Mouse (Mus musculus): ENCODE measurements at regions not wholly inside any gene's neighbourhood (a gene's known extent, or its start where the extent isn't known, plus 50 kb on each side); places are given as distances from the start of the nearest gene placed in this dataset.
A peak's percentile ranks its signal among the peaks of the same experiment; 100 is the strongest.

DNA sequence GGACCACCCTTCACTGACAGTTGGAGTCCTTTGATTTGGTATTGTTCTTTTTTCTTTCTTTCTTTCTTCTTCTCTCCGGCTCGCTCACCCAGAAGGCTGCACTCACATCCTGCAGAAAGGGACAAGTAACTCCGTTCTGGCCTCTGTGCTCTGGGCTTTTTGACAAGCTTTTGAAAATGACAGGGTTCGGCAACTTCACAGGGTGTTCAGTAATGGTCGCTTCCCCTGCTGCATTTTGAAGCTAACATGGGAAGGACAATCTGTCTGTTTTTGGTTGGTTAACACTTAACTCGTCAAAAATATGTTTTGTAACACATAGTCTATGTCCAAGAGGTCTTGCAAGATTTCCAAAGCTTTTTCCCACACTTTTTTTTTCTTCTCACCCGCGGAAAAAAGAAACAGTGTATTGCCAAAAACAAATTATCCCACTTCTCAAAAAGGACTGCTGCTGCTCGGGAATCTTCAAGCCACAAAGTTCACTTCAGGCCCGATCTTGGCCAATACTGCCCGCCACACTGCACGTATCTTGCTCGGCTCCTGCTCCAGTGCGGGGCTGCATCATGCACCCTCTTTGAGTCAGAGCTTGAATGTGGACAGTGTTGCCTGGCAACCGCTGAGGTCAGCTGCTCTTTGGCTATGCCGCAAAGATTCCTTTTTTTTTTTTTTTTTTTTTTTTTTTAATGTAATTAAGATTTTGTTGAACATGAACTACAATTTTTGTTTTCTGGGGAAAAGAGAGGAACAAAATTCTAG is 209.4 kb upstream of the Inhba start:
- Histone ChIP-seq H3K9me3 (ENCODE audit: control insufficient read depth, low read length) (no peaks in the 10 kb centered on the region), H3K27ac (ENCODE audit: low read depth, low read length) (no peak overlapping the region), H3K36me3 (ENCODE audit: control insufficient read depth, insufficient read depth, low read length) (no peaks in the 10 kb centered on the region), H3K4me1 (replicated peaks; ENCODE audit: control insufficient read depth, insufficient read depth, low read length) (no peaks in the 10 kb centered on the region), H3K4me3 (ENCODE audit: low read depth, low read length) (no peak overlapping the region), H3K9ac (ENCODE audit: low read length) (no peak overlapping the region), H3K4me2 (ENCODE audit: low read depth, low read length, severe bottlenecking) (no peak overlapping the region), H3K27me3 (ENCODE audit: control insufficient read depth, insufficient read depth, low read length) (no peaks in the 10 kb centered on the region)
- peak; percentile 90 for ATAC-seq (replicated peaks; ENCODE audit: low FRiP score)
- 56% methylated on average over 16 of the region's 16 CpGs for WGBS
- peak; percentile 56 for DNase-seq (ENCODE audit: low spot score)

DNA sequence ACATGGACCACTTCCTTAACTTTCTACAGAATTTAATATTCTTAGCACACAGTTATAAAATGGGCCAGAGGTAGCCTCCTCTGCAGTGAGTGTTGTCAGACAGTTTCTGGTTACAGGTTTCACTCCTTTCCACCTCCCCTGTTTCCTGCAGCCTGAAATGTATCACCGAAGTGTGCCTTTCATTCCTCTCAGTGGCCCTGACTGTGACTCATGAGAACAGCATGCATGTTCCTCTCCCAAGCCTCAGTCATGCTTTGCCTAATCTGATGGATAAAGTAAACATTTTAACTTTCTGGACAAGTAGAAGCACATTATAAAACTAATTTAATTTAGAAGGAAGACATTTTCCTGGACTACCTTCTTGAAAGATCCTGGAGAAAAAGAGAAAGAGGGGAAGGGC is 207.7 kb upstream of the Inhba start:
- Histone ChIP-seq H3K9ac (ENCODE audit: low read length) (no peak overlapping the region), H3K4me2 (ENCODE audit: low read depth, low read length, severe bottlenecking) (no peak overlapping the region), H3K4me3 (ENCODE audit: low read depth, low read length) (no peak overlapping the region), H3K27me3 (ENCODE audit: control insufficient read depth, insufficient read depth, low read length) (no peaks in the 10 kb centered on the region), H3K36me3 (ENCODE audit: control insufficient read depth, insufficient read depth, low read length) (no peaks in the 10 kb centered on the region), H3K4me1 (replicated peaks; ENCODE audit: control insufficient read depth, insufficient read depth, low read length) (no peaks in the 10 kb centered on the region), H3K9me3 (ENCODE audit: control insufficient read depth, low read length) (no peaks in the 10 kb centered on the region), H3K27ac (ENCODE audit: low read depth, low read length) (no peak overlapping the region)
- WGBS = 70% methylated on average over 1 of the region's 1 CpGs
- ATAC-seq (replicated peaks; ENCODE audit: low FRiP score) (no peak), DNase-seq (ENCODE audit: low spot score) (no peak)

DNA sequence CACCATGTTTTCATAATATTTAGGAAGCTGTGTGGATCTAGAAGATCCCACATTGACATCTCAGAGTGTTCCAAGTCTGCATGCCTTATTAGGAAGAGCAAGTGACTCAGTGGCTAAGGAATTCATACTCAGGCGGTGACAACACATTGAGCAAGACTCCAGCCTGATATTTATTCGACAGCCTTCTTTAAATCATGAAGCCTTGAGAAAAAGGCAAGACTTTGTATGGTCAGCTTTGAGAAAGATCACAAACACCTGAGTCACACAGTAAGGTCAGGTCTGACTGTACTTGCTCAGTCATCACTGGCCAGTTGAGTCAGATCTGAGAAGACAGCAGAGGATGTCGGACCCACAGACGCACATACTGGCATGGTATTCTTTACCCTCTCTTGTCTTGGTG is 204.7 kb upstream of the Inhba start:
- no peak overlapping the region for H3K4me2 ChIP-seq (ENCODE audit: low read depth, low read length, severe bottlenecking)
- H3K4me1 ChIP-seq (replicated peaks; ENCODE audit: control insufficient read depth, insufficient read depth, low read length) = no peaks in the 10 kb centered on the region
- no peak overlapping the region for H3K27ac ChIP-seq (ENCODE audit: low read depth, low read length)
- no peaks in the 10 kb centered on the region for H3K36me3 ChIP-seq (ENCODE audit: control insufficient read depth, insufficient read depth, low read length)
- H3K9ac ChIP-seq (ENCODE audit: low read length) = no peak overlapping the region
- no peaks in the 10 kb centered on the region for H3K27me3 ChIP-seq (ENCODE audit: control insufficient read depth, insufficient read depth, low read length)
- H3K4me3 ChIP-seq (ENCODE audit: low read depth, low read length) = no peak overlapping the region
- DNase-seq (ENCODE audit: low spot score) (no peak), ATAC-seq (replicated peaks; ENCODE audit: low FRiP score) (no peak)
- 90% methylated on average over 4 of the region's 4 CpGs for WGBS
- H3K9me3 ChIP-seq (ENCODE audit: control insufficient read depth, low read length) = no peaks in the 10 kb centered on the region

DNA sequence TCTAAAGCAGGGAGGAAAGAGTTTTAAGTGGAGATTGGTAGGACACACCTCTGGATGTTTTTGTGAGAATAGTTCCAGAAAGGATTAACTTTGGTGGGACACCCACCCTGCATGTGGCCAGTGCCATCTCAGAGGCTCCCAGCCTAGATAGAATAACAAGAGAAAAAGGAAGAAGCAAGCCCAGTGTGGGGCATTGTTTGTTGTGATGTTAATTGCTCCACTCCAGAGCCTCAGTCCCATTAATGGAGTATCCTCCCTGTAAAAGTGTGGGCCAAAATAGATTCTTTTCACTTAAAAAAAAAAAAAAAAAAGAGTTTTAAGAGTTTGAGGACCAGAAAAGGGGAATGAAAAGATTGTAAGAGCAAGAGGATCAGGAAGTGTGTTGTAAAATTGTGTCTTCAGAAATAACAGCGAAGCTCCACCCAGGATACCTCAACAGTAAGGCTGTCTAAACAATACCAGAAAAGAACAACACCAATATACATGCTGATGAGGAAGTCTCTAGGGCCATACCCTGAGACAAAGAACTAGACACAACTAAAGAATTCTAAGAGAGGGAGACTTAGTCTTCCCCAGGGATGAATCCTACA is 189.3 kb upstream of the Inhba start:
- H3K4me3 ChIP-seq (ENCODE audit: low read depth, low read length) = no peak overlapping the region
- no peaks in the 10 kb centered on the region for H3K27me3 ChIP-seq (ENCODE audit: control insufficient read depth, insufficient read depth, low read length)
- H3K27ac ChIP-seq (ENCODE audit: low read depth, low read length) = no peak overlapping the region
- WGBS = 41% methylated on average over 1 of the region's 1 CpGs
- H3K9me3 ChIP-seq (ENCODE audit: control insufficient read depth, low read length) = no peaks in the 10 kb centered on the region
- no peak overlapping the region for H3K4me2 ChIP-seq (ENCODE audit: low read depth, low read length, severe bottlenecking)
- no peak overlapping the region for H3K9ac ChIP-seq (ENCODE audit: low read length)
- DNase-seq (ENCODE audit: low spot score) (no peak), ATAC-seq (replicated peaks; ENCODE audit: low FRiP score) (no peak)
- no peaks in the 10 kb centered on the region for H3K4me1 ChIP-seq (replicated peaks; ENCODE audit: control insufficient read depth, insufficient read depth, low read length)
- H3K36me3 ChIP-seq (ENCODE audit: control insufficient read depth, insufficient read depth, low read length) = no peaks in the 10 kb centered on the region

DNA sequence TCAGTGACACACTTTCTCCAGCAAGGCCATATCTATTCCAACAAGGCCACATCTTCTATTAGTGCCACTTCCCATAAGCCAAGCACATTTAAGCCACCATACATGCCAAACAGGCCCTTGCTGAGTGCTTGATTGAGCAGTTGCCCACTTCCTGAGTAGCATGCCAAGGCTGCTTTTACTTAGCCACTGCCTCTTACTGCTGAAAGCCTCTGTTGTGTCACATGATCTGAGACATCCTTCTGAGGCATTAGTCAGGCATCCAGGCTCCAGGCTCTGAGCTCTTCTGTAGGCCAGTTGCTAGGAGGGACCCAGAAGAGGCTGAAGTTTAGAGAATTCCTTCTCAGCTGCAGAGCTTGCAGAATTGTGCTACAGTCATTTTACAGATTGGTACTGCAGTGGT is 165.8 kb upstream of the Inhba start:
- no peaks in the 10 kb centered on the region for H3K4me1 ChIP-seq (replicated peaks; ENCODE audit: control insufficient read depth, insufficient read depth, low read length)
- ATAC-seq (replicated peaks; ENCODE audit: low FRiP score) = no peak
- H3K4me3 ChIP-seq (ENCODE audit: low read depth, low read length) = no peak overlapping the region
- H3K36me3 ChIP-seq (ENCODE audit: control insufficient read depth, insufficient read depth, low read length) = no peaks in the 10 kb centered on the region
- H3K27me3 ChIP-seq (ENCODE audit: control insufficient read depth, insufficient read depth, low read length) = no peaks in the 10 kb centered on the region
- H3K27ac ChIP-seq (ENCODE audit: low read depth, low read length) = no peak overlapping the region
- H3K9ac ChIP-seq (ENCODE audit: low read length) = no peak overlapping the region
- DNase-seq (ENCODE audit: low spot score) = no peak
- H3K4me2 ChIP-seq (ENCODE audit: low read depth, low read length, severe bottlenecking) = no peak overlapping the region
- H3K9me3 ChIP-seq (ENCODE audit: control insufficient read depth, low read length) = no peaks in the 10 kb centered on the region; the same call in 1 of the 2 replicates

DNA sequence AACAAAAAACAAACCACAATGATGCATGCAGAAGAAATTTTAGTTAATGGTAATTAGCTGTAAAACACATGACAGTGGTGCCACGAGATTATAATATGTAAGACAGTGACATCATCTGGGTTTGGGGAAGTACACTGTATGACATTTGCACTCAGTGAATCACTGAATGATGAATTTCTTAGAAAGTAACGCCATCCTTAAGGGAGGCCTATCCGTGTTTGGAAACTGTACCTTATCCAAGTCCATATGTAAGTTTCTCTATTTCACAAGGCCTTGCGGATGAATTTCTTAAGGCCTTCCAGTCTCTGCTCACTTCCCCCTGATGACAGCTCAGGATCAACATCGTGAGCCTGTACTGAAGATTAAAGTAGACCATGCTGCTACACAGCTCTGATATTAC is 163.6 kb upstream of the Inhba start:
- no peak for ATAC-seq (replicated peaks; ENCODE audit: low FRiP score)
- no peaks in the 10 kb centered on the region for H3K36me3 ChIP-seq (ENCODE audit: control insufficient read depth, insufficient read depth, low read length)
- H3K9ac ChIP-seq (ENCODE audit: low read length) = no peak overlapping the region
- 92% methylated on average over 5 of the region's 5 CpGs for WGBS
- no peak overlapping the region for H3K27ac ChIP-seq (ENCODE audit: low read depth, low read length)
- no peak overlapping the region for H3K4me3 ChIP-seq (ENCODE audit: low read depth, low read length)
- no peaks in the 10 kb centered on the region; the same call in 1 of the 2 replicates for H3K9me3 ChIP-seq (ENCODE audit: control insufficient read depth, low read length)
- no peak overlapping the region for H3K4me2 ChIP-seq (ENCODE audit: low read depth, low read length, severe bottlenecking)
- DNase-seq (ENCODE audit: low spot score) = no peak
- H3K27me3 ChIP-seq (ENCODE audit: control insufficient read depth, insufficient read depth, low read length) = no peaks in the 10 kb centered on the region
- no peaks in the 10 kb centered on the region for H3K4me1 ChIP-seq (replicated peaks; ENCODE audit: control insufficient read depth, insufficient read depth, low read length)

DNA sequence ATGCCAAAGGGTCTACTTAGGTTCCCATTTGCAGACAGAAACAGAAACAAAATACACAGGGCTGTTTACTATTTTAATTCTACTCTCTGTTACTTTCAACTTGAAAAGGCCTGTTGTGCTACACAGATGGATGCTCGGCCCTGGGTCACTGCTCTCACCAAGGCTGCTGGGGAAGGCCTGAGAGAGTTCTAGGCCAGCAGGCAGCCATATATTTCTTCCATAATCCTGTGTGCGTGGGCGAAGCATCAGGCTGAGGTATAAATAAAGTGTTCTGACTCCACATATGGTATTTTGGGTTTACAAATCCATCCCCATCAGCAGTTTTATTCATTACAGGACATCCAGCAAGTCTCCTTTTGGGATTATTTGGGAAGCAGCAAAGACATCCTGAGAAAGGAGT is 162.5 kb upstream of the Inhba start:
- Histone ChIP-seq H3K4me1 (replicated peaks; ENCODE audit: control insufficient read depth, insufficient read depth, low read length) (no peaks in the 10 kb centered on the region), H3K4me3 (ENCODE audit: low read depth, low read length) (no peak overlapping the region), H3K9ac (ENCODE audit: low read length) (no peak overlapping the region), H3K4me2 (ENCODE audit: low read depth, low read length, severe bottlenecking) (no peak overlapping the region), H3K9me3 (ENCODE audit: control insufficient read depth, low read length) (no peaks in the 10 kb centered on the region; the same call in 1 of the 2 replicates), H3K36me3 (ENCODE audit: control insufficient read depth, insufficient read depth, low read length) (no peaks in the 10 kb centered on the region), H3K27me3 (ENCODE audit: control insufficient read depth, insufficient read depth, low read length) (no peaks in the 10 kb centered on the region), H3K27ac (ENCODE audit: low read depth, low read length) (no peak overlapping the region)
- WGBS = 67% methylated on average over 3 of the region's 3 CpGs
- DNase-seq (ENCODE audit: low spot score) (no peak), ATAC-seq (replicated peaks; ENCODE audit: low FRiP score) (no peak)

DNA sequence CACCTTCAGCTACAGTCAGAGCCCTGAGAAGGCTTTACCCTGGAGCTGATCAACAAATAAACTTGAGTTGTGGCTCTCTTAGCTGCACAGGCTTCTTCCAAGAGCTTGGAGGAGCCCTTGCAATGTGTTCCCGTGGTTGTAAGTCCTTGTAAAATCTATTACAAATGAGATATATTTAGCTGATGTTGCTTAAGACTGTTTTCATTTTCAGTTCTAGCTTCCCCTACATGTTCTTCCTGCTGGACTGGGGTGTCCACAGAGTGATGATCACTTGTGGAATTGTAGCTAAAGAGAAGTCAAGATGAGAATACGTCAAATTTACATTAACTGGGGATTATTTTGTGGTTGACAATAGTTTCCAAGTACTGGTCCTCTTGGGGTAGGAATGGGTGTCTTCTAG is 161.3 kb upstream of the Inhba start:
- WGBS = 89% methylated on average over 2 of the region's 2 CpGs
- no peaks in the 10 kb centered on the region for H3K9me3 ChIP-seq (ENCODE audit: control insufficient read depth, low read length)
- H3K27me3 ChIP-seq (ENCODE audit: control insufficient read depth, insufficient read depth, low read length) = no peaks in the 10 kb centered on the region
- ATAC-seq (replicated peaks; ENCODE audit: low FRiP score) (no peak), DNase-seq (ENCODE audit: low spot score) (no peak)
- no peak overlapping the region for H3K4me3 ChIP-seq (ENCODE audit: low read depth, low read length)
- H3K36me3 ChIP-seq (ENCODE audit: control insufficient read depth, insufficient read depth, low read length) = no peaks in the 10 kb centered on the region
- H3K27ac ChIP-seq (ENCODE audit: low read depth, low read length) = no peak overlapping the region
- H3K9ac ChIP-seq (ENCODE audit: low read length) = no peak overlapping the region
- H3K4me1 ChIP-seq (replicated peaks; ENCODE audit: control insufficient read depth, insufficient read depth, low read length) = no peaks in the 10 kb centered on the region
- no peak overlapping the region for H3K4me2 ChIP-seq (ENCODE audit: low read depth, low read length, severe bottlenecking)

DNA sequence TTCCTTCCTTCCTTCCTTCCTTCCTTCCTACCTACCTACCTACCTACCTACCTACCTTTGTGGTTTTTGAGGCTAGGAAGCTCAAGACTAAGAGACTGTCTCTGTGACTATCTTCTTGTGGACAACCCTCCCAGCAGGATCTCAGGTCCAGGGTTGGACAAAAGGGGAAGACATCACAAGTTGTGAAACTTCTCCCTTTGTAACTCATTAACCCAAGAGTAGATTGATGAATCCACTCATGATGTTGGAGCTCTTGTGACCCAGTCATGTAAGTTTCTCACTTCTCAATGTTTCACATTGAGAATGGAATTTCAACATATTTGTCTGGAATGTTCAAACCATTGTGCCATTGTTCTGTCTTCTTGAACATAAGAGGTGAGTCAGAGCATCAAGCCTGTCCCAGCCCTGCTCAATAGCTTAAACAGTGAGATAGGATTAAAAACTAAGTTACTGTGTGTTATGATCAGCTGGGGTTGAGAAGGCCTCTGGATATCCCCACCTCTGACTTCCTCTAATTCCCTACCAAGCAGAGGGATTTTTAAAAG is 158.6 kb upstream of the Inhba start:
- H3K27me3 ChIP-seq (ENCODE audit: control insufficient read depth, insufficient read depth, low read length) = no peaks in the 10 kb centered on the region
- no peak for ATAC-seq (replicated peaks; ENCODE audit: low FRiP score)
- H3K9me3 ChIP-seq (ENCODE audit: control insufficient read depth, low read length) = no peaks in the 10 kb centered on the region
- no peak overlapping the region for H3K4me3 ChIP-seq (ENCODE audit: low read depth, low read length)
- H3K27ac ChIP-seq (ENCODE audit: low read depth, low read length) = no peak overlapping the region
- no peaks in the 10 kb centered on the region for H3K36me3 ChIP-seq (ENCODE audit: control insufficient read depth, insufficient read depth, low read length)
- H3K4me2 ChIP-seq (ENCODE audit: low read depth, low read length, severe bottlenecking) = no peak overlapping the region
- DNase-seq (ENCODE audit: low spot score) = no peak
- no peaks in the 10 kb centered on the region for H3K4me1 ChIP-seq (replicated peaks; ENCODE audit: control insufficient read depth, insufficient read depth, low read length)
- no peak overlapping the region for H3K9ac ChIP-seq (ENCODE audit: low read length)

All from forebrain, embryonic 11.5 days (tissue).